Mouse (Mus musculus) liver, embryonic 12.5 days (tissue): Measurements from ENCODE around the gene Slc22a23. TPM values are rescaled to one million over a fixed set of nuclear protein-coding genes. Genes with fewer than 3 reads are reported as not detected.

ENCODE experiments used
- ATAC-seq: fragments of 200-750 bp; cut with Nextera tagmentation; 2 replicates; pipeline ENCODE4 v1.8.0; 2017; ENCODE audit warnings: moderate number of reproducible peaks, mild to moderate bottlenecking, moderate library complexity
- H3K27ac ChIP-seq: fragments of 300-500 bp; sonication (generic); 2 replicates; pipeline ENCODE4 v1.5.1; 2016; ENCODE audit warnings: mild to moderate bottlenecking
- H3K27me3 ChIP-seq: fragments of 300-500 bp; sonication (generic); replicated peaks from 2 replicates; pipeline ENCODE4 v1.6.1; 2016; ENCODE audit warnings: mild to moderate bottlenecking, moderate library complexity
- H3K36me3 ChIP-seq: fragments of 300-500 bp; sonication (generic); 2 replicates; pipeline ENCODE4 v1.6.1; 2016; ENCODE audit warnings: mild to moderate bottlenecking, moderate library complexity
- H3K4me1 ChIP-seq: fragments of 300-500 bp; sonication (generic); 2 replicates; pipeline ENCODE4 v1.6.1; 2016
- H3K4me2 ChIP-seq: fragments of 300-500 bp; sonication (generic); 2 replicates; pipeline ENCODE4 v1.6.1; 2016; ENCODE audit warnings: mild to moderate bottlenecking, moderate library complexity
- H3K4me3 ChIP-seq: fragments of 300-500 bp; sonication (generic); 2 replicates; pipeline ENCODE4 v1.5.1; 2016; ENCODE audit warnings: mild to moderate bottlenecking, moderate library complexity
- H3K9ac ChIP-seq: fragments of 300-500 bp; sonication (generic); 2 replicates; pipeline ENCODE4 v1.6.1; 2016; ENCODE audit warnings: mild to moderate bottlenecking, moderate library complexity
- H3K9me3 ChIP-seq: fragments of 300-500 bp; sonication (generic); replicated peaks from 2 replicates; pipeline ENCODE4 v1.6.1; 2016; ENCODE audit warnings: mild to moderate bottlenecking, moderate library complexity
- whole genome bisulfite sequencing: fragments of 180-500 bp; shearing (Covaris S2); methylation state at CpG from one replicate; pipeline ENCODE4 v1.1.7; 2016; ENCODE audit not compliant: insufficient replicate concordance; 5-methylcytosine and 5-hydroxymethylcytosine counted together
- polyA plus RNA-seq: library from polyadenylated mRNA; unstranded; fragments of >200 nt; fragmentation: Nextera tagmentation; extraction: Ambion mirVana; gene quantifications from 2 replicates; pipeline ENCODE4 v1.2.1, GENCODE M21; 2016

The Slc22a23 gene
- polyA plus RNA-seq, 1 experiment from 2014 or later, result 13.8 TPM

- Histone ChIP-seq H3K4me2 (peak overlapping the region; percentile 29; the same call in 1 of the 2 replicates), H3K36me3 (no peaks in the 10 kb centered on the region), H3K27me3 (peaks cover 52% of the 10 kb centered on the region), H3K27ac (no peak overlapping the region), H3K4me3 (no peak overlapping the region), H3K4me1 (peaks cover 19% of the 10 kb centered on the region), H3K9me3 (no peaks in the 10 kb centered on the region), H3K9ac (no peak overlapping the region)
- WGBS, result 18% methylated on average over 19 of the region's 19 CpGs
- no peak for ATAC-seq
Measured at GRCm38 (mm10) chr13:34150271-34151027, 194.5 kb downstream of the Slc22a23 start.

- H3K27ac ChIP-seq, result no peak overlapping the region
Measured at GRCm38 (mm10) chr13:34149463-34150176, 195.4 kb downstream of the Slc22a23 start.

GRCm38 (mm10) chr13:34148767-34149392 is 196.1 kb downstream of the Slc22a23 start:
- no peak for ATAC-seq
- Histone ChIP-seq H3K9ac (peak overlapping the region; percentile 35), H3K27me3 (peaks cover 52% of the 10 kb centered on the region), H3K27ac (no peak overlapping the region), H3K4me1 (peaks cover 13% of the 10 kb centered on the region), H3K4me2 (peak overlapping the region; percentile 59), H3K4me3 (peak overlapping the region; percentile 37), H3K9me3 (no peaks in the 10 kb centered on the region), H3K36me3 (no peaks in the 10 kb centered on the region)
- WGBS, result 9% methylated on average over 23 of the region's 23 CpGs

More at GRCm38 (mm10) chr13:34149463-34150176, 195.4 kb downstream of the Slc22a23 start:
- peak overlapping the region; percentile 59 for H3K4me2 ChIP-seq
- H3K4me1 ChIP-seq, result peaks cover 18% of the 10 kb centered on the region
- H3K9ac ChIP-seq, result no peak overlapping the region
- no peaks in the 10 kb centered on the region for H3K9me3 ChIP-seq
- 49% methylated on average over 5 of the region's 5 CpGs for WGBS
- peaks cover 52% of the 10 kb centered on the region for H3K27me3 ChIP-seq
- H3K4me3 ChIP-seq, result peak overlapping the region; percentile 37; the same call in 1 of the 2 replicates
- H3K36me3 ChIP-seq, result no peaks in the 10 kb centered on the region
- no peak for ATAC-seq

DNA sequence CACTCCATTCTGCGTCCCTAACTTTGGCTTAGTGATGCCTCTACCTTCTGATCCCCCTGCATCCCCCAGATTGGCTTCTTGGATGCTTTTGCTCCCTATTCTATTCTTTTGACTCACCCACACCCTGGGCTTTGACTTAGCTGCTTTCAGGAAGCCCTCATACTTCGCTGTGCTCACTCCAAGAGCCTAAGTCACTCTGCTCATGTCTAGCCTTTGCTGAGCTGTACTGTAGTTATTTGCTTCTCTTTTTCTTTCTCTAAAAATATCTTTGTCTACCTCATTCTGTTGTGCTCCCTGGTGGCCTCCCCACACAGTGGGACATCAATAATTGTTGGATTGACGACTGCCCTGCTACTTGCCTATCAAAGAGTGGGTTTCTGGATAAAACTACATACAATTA is 196.8 kb downstream of the Slc22a23 start:
- H3K4me2 ChIP-seq, result no peak overlapping the region
- no peaks in the 10 kb centered on the region for H3K9me3 ChIP-seq
- H3K9ac ChIP-seq, result no peak overlapping the region
- peaks cover 52% of the 10 kb centered on the region for H3K27me3 ChIP-seq
- no peak for ATAC-seq
- 60% methylated on average over 3 of the region's 3 CpGs for WGBS
- no peak overlapping the region for H3K4me3 ChIP-seq
- peaks cover 13% of the 10 kb centered on the region for H3K4me1 ChIP-seq
- no peak overlapping the region for H3K27ac ChIP-seq
- H3K36me3 ChIP-seq, result no peaks in the 10 kb centered on the region

- Histone ChIP-seq H3K4me1 (peaks cover 13% of the 10 kb centered on the region), H3K4me3 (no peak overlapping the region), H3K9ac (no peak overlapping the region), H3K36me3 (no peaks in the 10 kb centered on the region), H3K27me3 (peaks cover 50% of the 10 kb centered on the region), H3K9me3 (no peaks in the 10 kb centered on the region), H3K27ac (no peak overlapping the region), H3K4me2 (no peak overlapping the region)
- WGBS, result 51% methylated on average over 3 of the region's 3 CpGs
- no peak for ATAC-seq
Measured at GRCm38 (mm10) chr13:34146916-34147315, 198.1 kb downstream of the Slc22a23 start.

- peaks cover 17% of the 10 kb centered on the region for H3K27me3 ChIP-seq
- 65% methylated on average over 5 of the region's 5 CpGs for WGBS
- H3K9ac ChIP-seq, result no peak overlapping the region
- no peak overlapping the region for H3K4me2 ChIP-seq
- H3K36me3 ChIP-seq, result no peaks in the 10 kb centered on the region
- H3K4me3 ChIP-seq, result no peak overlapping the region
- H3K9me3 ChIP-seq, result no peaks in the 10 kb centered on the region
- H3K27ac ChIP-seq, result no peak overlapping the region
- H3K4me1 ChIP-seq, result no peaks in the 10 kb centered on the region
- ATAC-seq, result no peak
Measured at GRCm38 (mm10) chr13:34143389-34143788, 201.6 kb downstream of the Slc22a23 start.

DNA sequence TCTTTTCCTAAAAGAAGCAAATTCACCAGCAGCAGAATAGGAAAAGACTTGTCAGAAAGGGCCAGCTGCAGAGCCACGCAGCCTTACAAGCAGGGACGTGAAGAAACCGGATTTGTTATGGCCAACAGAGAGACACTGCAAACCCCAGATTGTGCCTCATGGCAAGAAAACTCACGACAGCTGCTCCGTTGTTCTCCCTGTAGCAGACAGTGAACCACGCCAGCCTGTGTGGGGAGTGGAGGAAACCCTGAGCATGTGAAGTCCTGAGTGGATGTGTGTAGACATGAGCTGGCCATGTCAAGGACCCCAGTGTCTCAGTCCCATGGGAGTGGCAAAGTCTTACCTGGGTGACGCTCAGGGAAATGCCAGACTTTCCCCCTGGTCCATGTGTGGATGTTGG is 208.4 kb downstream of the Slc22a23 start:
- 62% methylated on average over 7 of the region's 7 CpGs for WGBS

DNA sequence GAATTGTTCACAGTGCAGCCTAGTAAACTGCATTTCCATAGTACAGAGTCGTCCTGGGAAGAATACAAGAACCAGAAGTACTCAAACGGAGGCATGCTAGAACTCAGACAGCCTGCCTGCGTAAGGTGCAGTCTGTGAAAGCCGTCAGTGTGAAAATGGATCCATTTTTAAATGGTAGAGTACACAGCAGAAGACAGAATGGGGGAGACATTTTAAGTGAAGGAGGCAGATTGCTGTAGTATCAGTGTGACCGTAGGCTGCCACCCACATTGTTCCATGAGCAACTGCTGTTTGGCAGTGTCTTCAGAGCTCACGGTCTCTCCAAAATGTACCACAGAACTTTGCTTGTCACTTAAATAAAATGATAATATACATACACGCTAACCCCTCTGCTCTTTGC is 210.7 kb downstream of the Slc22a23 start:
- no peak overlapping the region for H3K9ac ChIP-seq
- WGBS, result 65% methylated on average over 7 of the region's 7 CpGs
- no peak overlapping the region for H3K4me3 ChIP-seq
- ATAC-seq, result no peak
- peaks cover 29% of the 10 kb centered on the region for H3K4me1 ChIP-seq
- peaks cover 88% of the 10 kb centered on the region for H3K27me3 ChIP-seq
- no peaks in the 10 kb centered on the region for H3K9me3 ChIP-seq
- no peak overlapping the region for H3K27ac ChIP-seq
- H3K36me3 ChIP-seq, result no peaks in the 10 kb centered on the region
- no peak overlapping the region for H3K4me2 ChIP-seq

More for the DNA sequence above, 208.4 kb downstream of the Slc22a23 start:
- H3K4me1 ChIP-seq, result peaks cover 6% of the 10 kb centered on the region
- no peak overlapping the region for H3K27ac ChIP-seq
- no peaks in the 10 kb centered on the region for H3K36me3 ChIP-seq
- no peak overlapping the region for H3K9ac ChIP-seq
- peaks cover 64% of the 10 kb centered on the region for H3K27me3 ChIP-seq
- no peaks in the 10 kb centered on the region for H3K9me3 ChIP-seq
- H3K4me3 ChIP-seq, result no peak overlapping the region
- ATAC-seq, result no peak
- no peak overlapping the region for H3K4me2 ChIP-seq

DNA sequence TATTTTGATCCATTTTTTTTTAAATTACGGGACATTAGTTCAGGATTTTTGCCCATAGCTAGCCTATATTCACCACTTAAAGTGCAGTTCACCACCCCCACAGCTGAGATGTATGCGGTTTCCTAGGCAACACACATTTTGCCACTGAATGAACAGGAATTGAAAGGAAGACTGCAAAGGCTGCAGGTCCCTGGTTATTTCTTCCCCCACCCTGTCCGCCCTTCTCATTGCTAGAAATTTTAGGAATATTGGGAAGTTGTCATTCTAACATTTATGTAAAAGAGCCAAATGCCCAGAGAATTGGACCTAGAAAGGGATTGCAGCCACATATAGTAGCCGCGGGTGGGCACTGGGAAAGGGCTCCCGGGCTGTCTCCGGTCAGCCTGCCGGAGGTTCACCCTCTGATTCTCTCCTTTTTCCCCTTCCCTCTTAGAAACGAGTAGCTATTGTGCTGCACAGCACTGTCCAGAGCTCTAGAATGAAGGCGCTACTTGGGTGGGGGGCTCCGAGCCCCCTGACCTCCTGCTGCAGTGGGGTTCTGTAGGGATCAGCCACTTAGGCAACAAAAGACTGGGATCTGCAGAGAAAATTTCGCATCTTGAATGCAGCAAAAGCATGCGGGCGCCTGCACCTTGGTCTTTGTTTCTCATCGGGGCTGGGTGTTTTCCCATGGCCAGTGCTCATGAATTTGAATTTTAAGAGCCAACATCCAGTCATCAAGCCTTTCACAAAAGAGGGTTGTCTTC is 211.5 kb downstream of the Slc22a23 start:
- no peak overlapping the region for H3K27ac ChIP-seq
- no peak for ATAC-seq
- H3K27me3 ChIP-seq, result peaks cover 95% of the 10 kb centered on the region
- H3K9ac ChIP-seq, result no peak overlapping the region
- WGBS, result 17% methylated on average over 15 of the region's 15 CpGs
- H3K36me3 ChIP-seq, result no peaks in the 10 kb centered on the region
- peaks cover 31% of the 10 kb centered on the region for H3K4me1 ChIP-seq
- no peaks in the 10 kb centered on the region for H3K9me3 ChIP-seq
- H3K4me3 ChIP-seq, result no peak overlapping the region
- no peak overlapping the region for H3K4me2 ChIP-seq

GRCm38 (mm10) chr13:34132875-34133274 is 212.1 kb downstream of the Slc22a23 start:
- Histone ChIP-seq H3K9ac (no peak overlapping the region), H3K4me2 (no peak overlapping the region), H3K9me3 (no peaks in the 10 kb centered on the region), H3K27ac (no peak overlapping the region), H3K36me3 (no peaks in the 10 kb centered on the region), H3K4me3 (no peak overlapping the region), H3K4me1 (peaks cover 31% of the 10 kb centered on the region), H3K27me3 (peaks cover 92% of the 10 kb centered on the region)
- WGBS, result 32% methylated on average over 6 of the region's 6 CpGs
- ATAC-seq, result no peak

DNA sequence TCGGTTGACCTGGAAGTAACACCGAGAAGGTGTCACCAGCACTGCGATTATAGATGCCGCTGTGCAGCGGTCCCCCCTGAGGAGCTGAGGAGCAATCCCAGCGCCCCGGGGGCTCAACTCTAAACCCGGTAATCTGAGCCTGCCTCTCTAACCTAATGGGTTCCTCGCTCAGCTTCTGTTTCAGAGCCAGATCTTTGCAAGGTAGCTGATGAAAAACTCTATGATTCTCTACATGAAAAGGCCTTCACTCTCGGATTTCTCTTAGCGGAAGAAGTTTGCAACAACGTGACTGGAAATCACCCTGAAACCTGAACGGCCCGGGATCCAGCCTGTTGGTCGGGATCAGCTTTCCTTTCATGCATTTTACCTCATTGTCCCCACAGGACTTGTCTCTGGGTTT is 212.7 kb downstream of the Slc22a23 start:
- Histone ChIP-seq H3K4me2 (peak overlapping the region; percentile 76; the same call in 1 of the 2 replicates), H3K4me1 (peaks cover 31% of the 10 kb centered on the region), H3K4me3 (no peak overlapping the region; the same call in 1 of the 2 replicates), H3K36me3 (no peaks in the 10 kb centered on the region), H3K27ac (no peak overlapping the region), H3K27me3 (peaks cover 88% of the 10 kb centered on the region), H3K9me3 (no peaks in the 10 kb centered on the region), H3K9ac (no peak overlapping the region)
- 2% methylated on average over 15 of the region's 15 CpGs for WGBS
- ATAC-seq, result no peak
